Mouse (Mus musculus) gonadal fat pad, adult 2 months (tissue): Measurements from ENCODE around the gene Gldn. TPM values are rescaled to one million over a fixed set of nuclear protein-coding genes. Genes with fewer than 3 reads are reported as not detected.

Experiments used
- polyA plus RNA-seq: library from polyadenylated mRNA; depleted of rRNA; stranded (reverse); fragments of >200 nt; gene quantifications from 2 replicates; pipeline ENCODE4 v1.2.3, GENCODE M21; 2012; rRNA removed

Gldn gene
- polyA plus RNA-seq, 1 experiment: 1.0 TPM

Other genes starting within 250 kb of the Gldn start
- gene Tnfaip8l3, start 218.1 kb upstream of the Gldn start, polyA plus RNA-seq: 0.35 and 0.37 TPM in 2 replicates
- not detected in 2 replicates for gene Cyp19a1, start 18.4 kb upstream of the Gldn start, polyA plus RNA-seq
- gene Dmxl2, start 215.1 kb downstream of the Gldn start, polyA plus RNA-seq: 8.5 and 9.3 TPM in 2 replicates